Mouse (Mus musculus) forebrain, embryonic 15.5 days (tissue): ENCODE results near the gene Flt3l. TPM values are rescaled to one million over a fixed set of nuclear protein-coding genes. Genes with fewer than 3 reads are reported as not detected.

Experiments used
- ATAC-seq: fragments of 200-750 bp; cut with Nextera tagmentation; replicated peaks from 2 replicates; pipeline ENCODE4 v1.8.0; 2017; ENCODE audit warnings: mild to moderate bottlenecking, moderate TSS enrichment, moderate library complexity
- H3K27ac ChIP-seq: fragments of 300-500 bp; sonication (generic); replicated peaks from 2 replicates; pipeline ENCODE4 v1.5.1; 2015; ENCODE audit warnings: mild to moderate bottlenecking, inconsistent platforms
- H3K27me3 ChIP-seq: fragments of 300-500 bp; sonication (generic); 2 replicates; pipeline ENCODE4 v1.6.1; 2015; ENCODE audit warnings: inconsistent platforms
- H3K36me3 ChIP-seq: fragments of 300-500 bp; sonication (generic); 2 replicates; pipeline ENCODE4 v1.6.1; 2015; ENCODE audit warnings: mild to moderate bottlenecking, inconsistent platforms
- H3K4me1 ChIP-seq: fragments of 300-500 bp; sonication (generic); 2 replicates; pipeline ENCODE4 v1.6.1; 2015; ENCODE audit warnings: inconsistent platforms
- H3K4me2 ChIP-seq: fragments of 300-500 bp; sonication (generic); replicated peaks from 2 replicates; pipeline ENCODE4 v1.6.1; 2015; ENCODE audit warnings: mild to moderate bottlenecking, inconsistent platforms
- H3K4me3 ChIP-seq: fragments of 300-500 bp; sonication (generic); 2 replicates; pipeline ENCODE4 v1.5.1; 2015; ENCODE audit warnings: mild to moderate bottlenecking, inconsistent platforms
- H3K9ac ChIP-seq: fragments of 300-500 bp; sonication (generic); replicated peaks from 2 replicates; pipeline ENCODE4 v1.6.1; 2015; ENCODE audit warnings: mild to moderate bottlenecking, inconsistent platforms
- H3K9me3 ChIP-seq: fragments of 300-500 bp; sonication (generic); 2 replicates; pipeline ENCODE4 v1.6.1; 2016; ENCODE audit warnings: inconsistent platforms
- WGBS: fragments of 180-500 bp; shearing (Covaris S2); methylation state at CpG from one replicate; pipeline ENCODE4 v1.1.7; 2015; ENCODE audit warnings: mixed read lengths; 5-methylcytosine and 5-hydroxymethylcytosine counted together
- microRNA counts: library from miRNA; unstranded; fragments of <30 nt; microRNA quantifications from one replicate; lab custom pipeline; 2016
- microRNA-seq: library from miRNA; unstranded; fragments of <30 nt; microRNA quantifications from one replicate; pipeline ENCODE4, GENCODE M21; 2016
- polyA plus RNA-seq: library from polyadenylated mRNA; unstranded; fragments of >200 nt; fragmentation: Nextera tagmentation; extraction: Ambion mirVana; gene quantifications from 2 replicates; pipeline ENCODE4 v1.2.1, GENCODE M21; 2015

The Flt3l gene
- polyA plus RNA-seq, 1 experiment from 2014 or later = 2.1 TPM

DNA sequence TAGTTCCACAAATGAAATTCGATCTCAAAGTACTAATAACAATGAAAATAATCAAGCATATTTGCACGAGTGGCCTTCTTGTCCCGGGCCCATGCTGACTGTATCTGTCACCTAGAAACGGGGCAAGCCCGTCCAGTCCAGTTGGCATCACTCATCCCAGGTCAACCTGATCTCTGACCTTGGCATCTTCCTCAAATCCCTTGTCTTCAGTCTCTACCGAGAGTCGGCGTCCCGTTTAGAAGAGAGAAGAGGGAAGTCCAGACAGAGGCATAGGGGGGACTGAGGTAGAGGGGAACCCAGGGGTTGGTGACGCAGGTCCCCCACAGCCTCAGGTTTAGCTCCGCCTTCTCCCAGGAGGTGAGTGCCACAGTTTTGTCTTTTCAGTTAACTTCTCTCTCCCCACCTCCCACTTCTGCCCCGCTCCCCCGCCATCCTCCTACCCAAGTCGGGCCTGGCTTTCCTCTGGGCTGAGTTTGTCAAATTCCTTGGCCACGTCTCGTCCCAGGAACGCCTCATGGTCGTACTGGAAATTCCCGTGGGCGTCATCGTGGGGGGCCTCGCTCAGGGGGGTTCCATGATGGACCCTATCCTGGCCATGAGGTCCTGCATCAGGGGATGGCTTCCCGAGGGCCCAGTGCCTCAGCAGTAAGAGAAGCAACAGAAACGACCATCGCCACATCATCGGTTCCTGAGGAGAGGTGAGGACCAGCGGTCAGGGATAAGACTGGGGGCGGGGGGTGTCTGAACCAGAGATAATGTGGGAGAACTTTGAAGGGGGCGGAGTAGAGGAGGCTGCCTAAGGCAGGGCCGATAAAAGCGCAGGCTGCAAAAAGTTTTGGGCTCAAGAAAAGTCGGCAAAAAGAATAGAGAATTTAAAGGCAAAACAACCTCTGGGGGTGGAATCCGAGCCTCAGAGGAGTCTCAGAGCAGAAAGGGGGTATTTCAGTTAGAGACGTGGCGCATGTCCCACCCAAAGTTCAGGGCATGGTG, 44.9 kb downstream of the Flt3l start:
- peak overlapping the region; percentile 43 for H3K4me3 ChIP-seq
- H3K9me3 ChIP-seq = no peaks in the 10 kb centered on the region
- H3K4me2 ChIP-seq = peak overlapping the region; percentile 51
- WGBS = 15% methylated on average over 35 of the region's 35 CpGs
- ATAC-seq = peak; percentile 41; the same call in 1 of the 2 replicates
- H3K9ac ChIP-seq = peak overlapping the region; percentile 40
- H3K4me1 ChIP-seq = peaks cover 13% of the 10 kb centered on the region
- no peak overlapping the region for H3K27ac ChIP-seq
- H3K36me3 ChIP-seq = no peaks in the 10 kb centered on the region; the same call in 1 of the 2 replicates
- no peaks in the 10 kb centered on the region for H3K27me3 ChIP-seq

DNA sequence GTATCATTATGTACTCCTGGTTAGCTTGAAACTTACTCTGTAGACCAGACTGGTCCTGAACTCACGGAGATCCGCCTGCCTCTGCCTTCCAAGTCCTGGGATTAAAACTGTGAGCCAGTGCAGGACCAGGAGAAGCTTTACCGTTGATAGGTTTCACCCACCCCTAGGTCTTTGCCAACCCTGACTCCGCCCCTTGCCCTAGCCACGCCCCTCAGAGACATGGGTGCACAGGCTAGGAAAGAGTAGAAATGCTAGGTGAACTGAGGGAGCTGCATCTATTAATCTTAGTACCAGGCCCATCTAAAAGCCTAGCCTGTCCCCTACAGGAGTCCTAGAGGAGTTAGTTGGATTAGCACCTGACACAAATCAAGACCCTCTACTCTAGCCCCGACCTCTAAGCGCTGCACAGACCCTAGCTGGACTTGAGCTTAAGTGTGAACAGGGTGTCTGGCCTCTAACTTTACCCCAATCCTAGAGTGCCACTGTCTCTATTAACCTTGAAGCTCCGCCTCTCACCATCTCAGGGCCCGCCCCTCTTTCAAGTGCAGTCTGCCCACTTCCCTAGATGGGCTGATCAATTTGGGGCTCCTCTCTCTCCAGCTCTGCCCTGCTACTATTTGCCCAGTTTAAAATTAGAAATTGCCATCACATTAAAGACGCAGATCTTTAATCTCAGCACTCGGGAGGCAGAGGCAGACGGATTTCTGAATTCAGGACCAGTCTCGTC, 45.8 kb downstream of the Flt3l start:
- no peak for ATAC-seq
- WGBS = 83% methylated on average over 13 of the region's 13 CpGs
- Histone ChIP-seq H3K27ac (no peak overlapping the region), H3K4me3 (no peak overlapping the region), H3K4me2 (no peak overlapping the region; the same call in 1 of the 2 replicates), H3K36me3 (peaks cover 5% of the 10 kb centered on the region; the same call in 1 of the 2 replicates), H3K27me3 (no peaks in the 10 kb centered on the region), H3K9ac (no peak overlapping the region), H3K4me1 (peaks cover 13% of the 10 kb centered on the region), H3K9me3 (no peaks in the 10 kb centered on the region)

DNA sequence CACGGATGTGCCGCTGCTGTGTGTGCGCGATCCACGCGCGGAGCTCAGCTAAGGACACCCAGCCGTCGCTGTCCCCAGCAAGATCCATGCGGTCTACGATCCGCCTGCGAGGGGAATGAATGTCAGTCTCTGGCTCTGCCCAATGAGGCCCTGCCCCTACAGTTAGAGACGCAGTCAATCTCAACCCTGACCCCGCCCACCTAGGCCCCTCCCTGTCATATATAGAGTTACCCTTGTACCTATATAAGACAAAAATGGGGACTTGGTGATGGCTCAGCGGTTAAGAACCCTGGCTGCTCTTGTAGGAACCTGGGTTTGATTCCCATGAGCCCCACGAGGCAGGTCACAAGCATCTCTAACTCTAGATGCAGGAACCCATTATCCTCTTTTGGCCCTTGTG, 47.6 kb downstream of the Flt3l start:
- Histone ChIP-seq H3K36me3 (peaks cover 5% of the 10 kb centered on the region; the same call in 1 of the 2 replicates), H3K4me2 (no peak overlapping the region), H3K4me1 (peaks cover 13% of the 10 kb centered on the region), H3K27me3 (no peaks in the 10 kb centered on the region), H3K4me3 (no peak overlapping the region), H3K27ac (no peak overlapping the region), H3K9me3 (no peaks in the 10 kb centered on the region), H3K9ac (no peak overlapping the region)
- ATAC-seq = no peak
- 96% methylated on average over 17 of the region's 17 CpGs for WGBS

DNA sequence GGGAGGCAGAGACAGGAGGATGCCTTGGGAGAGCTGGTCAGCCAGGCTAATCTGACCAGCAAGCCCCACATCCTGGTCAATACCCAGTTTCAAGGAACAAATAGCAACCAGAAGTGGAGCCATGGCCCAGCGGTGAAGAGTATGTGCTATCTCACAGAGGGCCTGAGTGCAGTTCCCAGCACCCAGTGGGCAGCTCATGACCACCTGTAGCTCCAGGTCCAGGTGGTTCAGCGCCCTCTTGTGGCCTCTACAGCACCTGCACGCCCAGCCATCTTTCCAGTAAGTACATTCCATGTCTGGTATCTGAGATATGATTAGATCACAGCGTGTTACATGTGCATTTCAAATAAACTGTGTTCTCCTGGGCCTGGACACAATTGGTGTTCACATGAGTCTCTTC, 50.1 kb downstream of the Flt3l start:
- Histone ChIP-seq H3K4me3 (no peak overlapping the region), H3K36me3 (peaks cover 8% of the 10 kb centered on the region; the same call in 1 of the 2 replicates), H3K27me3 (no peaks in the 10 kb centered on the region), H3K27ac (no peak overlapping the region), H3K4me1 (peaks cover 2% of the 10 kb centered on the region; the same call in 1 of the 2 replicates), H3K9ac (no peak overlapping the region), H3K4me2 (no peak overlapping the region), H3K9me3 (no peaks in the 10 kb centered on the region)
- ATAC-seq = no peak
- 78% methylated on average over 4 of the region's 4 CpGs for WGBS

DNA sequence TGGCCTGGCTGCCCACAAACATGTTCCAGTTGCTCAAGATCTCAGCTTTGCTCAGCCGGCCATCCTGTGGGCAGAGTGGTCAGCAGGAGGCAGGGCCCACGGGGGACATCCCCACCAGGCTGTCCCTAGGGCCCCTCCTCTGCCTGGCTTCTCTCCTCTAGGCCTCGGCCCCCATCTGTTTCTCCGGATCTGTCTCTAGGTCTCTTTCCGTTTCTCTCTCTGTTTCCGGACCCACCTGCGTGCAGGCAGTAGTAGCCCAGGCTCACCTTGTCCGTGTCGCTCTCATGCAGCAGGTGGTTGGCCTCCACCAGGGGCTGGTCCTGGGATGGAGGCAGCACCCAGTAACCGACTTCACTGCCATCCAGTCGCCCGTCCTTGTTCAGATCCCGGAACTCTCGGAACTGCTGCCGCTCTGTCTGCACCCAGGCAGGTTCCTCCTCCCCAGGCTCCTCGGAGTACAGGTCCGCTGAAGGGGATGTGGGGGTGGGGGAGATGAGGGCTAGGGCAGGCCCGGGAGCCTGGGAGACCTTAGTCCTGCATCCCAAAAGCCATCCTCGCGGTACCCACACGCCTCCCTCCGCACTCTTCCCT, 52.8 kb downstream of the Flt3l start:
- Histone ChIP-seq H3K9ac (no peak overlapping the region), H3K36me3 (peaks cover 8% of the 10 kb centered on the region; the same call in 1 of the 2 replicates), H3K9me3 (no peaks in the 10 kb centered on the region), H3K27ac (no peak overlapping the region), H3K4me1 (peaks cover 2% of the 10 kb centered on the region; the same call in 1 of the 2 replicates), H3K27me3 (no peaks in the 10 kb centered on the region), H3K4me3 (no peak overlapping the region), H3K4me2 (no peak overlapping the region)
- no peak for ATAC-seq
- 82% methylated on average over 22 of the region's 22 CpGs for WGBS

DNA sequence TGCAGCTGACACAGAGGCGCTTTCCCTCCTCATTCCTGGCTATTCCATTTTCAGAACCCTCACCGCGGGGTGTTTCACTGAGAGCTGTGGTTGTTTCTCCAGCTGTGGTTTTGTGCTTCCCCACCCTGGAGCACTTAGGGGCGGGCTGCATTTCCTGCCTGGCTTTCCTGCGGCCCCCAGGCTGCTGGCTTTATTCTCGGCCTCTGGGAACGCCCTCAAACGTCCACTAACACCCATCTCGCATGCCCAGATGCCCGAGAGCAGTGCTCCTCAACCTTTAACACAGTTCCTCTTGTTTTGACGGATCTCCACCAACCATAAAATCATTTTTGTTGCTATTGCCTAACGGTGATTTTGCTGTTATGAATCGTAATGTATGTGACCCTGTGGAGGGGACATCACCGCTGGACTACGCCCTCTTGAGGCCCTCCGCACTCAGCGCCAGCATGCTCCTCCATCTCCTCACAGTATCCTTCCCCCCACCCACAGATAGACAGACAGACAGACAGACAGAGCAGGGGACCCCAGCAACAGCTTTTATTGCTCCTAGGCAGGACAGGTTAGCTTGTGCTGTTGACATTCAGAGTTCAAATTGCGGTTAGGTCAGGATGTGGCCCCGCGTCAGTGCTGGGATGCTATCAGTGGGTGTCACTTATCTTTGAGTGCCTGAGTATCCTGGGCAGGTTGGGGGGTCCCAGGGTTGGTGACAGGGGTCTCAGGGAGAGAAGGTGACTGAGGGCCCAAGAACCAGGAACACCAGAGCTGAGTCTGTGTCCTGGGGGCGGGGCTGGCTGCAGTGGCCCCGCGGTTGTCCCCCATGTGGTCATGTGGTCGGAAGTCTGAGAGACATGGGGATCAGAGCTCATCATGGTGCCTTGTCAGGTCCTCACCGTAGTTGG, 53.6 kb downstream of the Flt3l start:
- no peak overlapping the region for H3K4me2 ChIP-seq
- no peak for ATAC-seq
- no peak overlapping the region for H3K4me3 ChIP-seq
- peaks cover 11% of the 10 kb centered on the region for H3K36me3 ChIP-seq
- no peak overlapping the region for H3K9ac ChIP-seq
- 76% methylated on average over 25 of the region's 25 CpGs for WGBS
- no peaks in the 10 kb centered on the region for H3K27me3 ChIP-seq
- no peaks in the 10 kb centered on the region for H3K9me3 ChIP-seq
- H3K4me1 ChIP-seq = peaks cover 2% of the 10 kb centered on the region; the same call in 1 of the 2 replicates
- H3K27ac ChIP-seq = no peak overlapping the region

DNA sequence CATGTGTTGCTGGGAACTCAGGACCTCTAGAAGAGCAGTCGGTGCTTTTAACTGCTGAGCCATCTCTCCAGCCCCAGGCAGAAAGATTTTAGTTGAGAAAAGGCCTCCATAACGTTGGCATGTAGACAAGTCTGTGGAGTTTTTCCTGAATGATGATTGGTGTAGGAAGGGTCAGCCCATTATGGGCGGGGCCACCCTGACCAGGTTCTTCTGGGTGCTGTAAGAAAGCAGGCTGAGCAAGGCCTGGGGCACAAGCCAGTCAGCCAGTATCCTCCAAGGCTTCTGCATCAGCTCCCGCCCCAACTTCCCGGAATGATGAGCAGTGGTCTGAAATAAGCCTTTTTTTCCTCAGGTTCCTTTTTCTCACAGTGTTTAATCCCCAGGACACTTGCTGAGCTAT, 55.2 kb downstream of the Flt3l start:
- Histone ChIP-seq H3K9me3 (no peaks in the 10 kb centered on the region), H3K36me3 (peaks cover 19% of the 10 kb centered on the region), H3K27me3 (no peaks in the 10 kb centered on the region), H3K4me3 (no peak overlapping the region), H3K4me2 (no peak overlapping the region), H3K27ac (no peak overlapping the region), H3K9ac (no peak overlapping the region), H3K4me1 (peaks cover 2% of the 10 kb centered on the region; the same call in 1 of the 2 replicates)
- ATAC-seq = no peak
- WGBS = 42% methylated on average over 5 of the region's 5 CpGs

DNA sequence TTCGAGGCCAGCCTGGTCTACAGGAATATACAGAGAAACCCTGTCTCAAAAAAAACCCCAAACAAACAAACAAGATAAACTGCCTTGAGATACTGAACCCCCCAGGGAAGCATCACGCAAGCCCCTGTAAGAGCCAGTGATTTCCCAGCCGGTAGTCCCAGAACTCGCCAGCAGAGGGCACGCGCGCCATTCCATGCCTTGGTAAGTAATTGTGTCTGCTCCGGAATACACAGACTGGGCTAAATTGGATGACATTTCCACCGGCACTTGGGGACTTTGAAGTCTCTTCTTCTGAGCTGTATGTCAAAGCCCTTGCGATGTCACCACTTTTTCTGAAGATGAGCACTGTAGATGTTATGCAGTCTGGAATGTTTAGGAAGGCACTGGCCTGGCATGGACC, 56.4 kb downstream of the Flt3l start:
- Histone ChIP-seq H3K36me3 (peaks cover 24% of the 10 kb centered on the region), H3K27me3 (no peaks in the 10 kb centered on the region), H3K9ac (no peak overlapping the region), H3K9me3 (no peaks in the 10 kb centered on the region), H3K4me1 (peaks cover 2% of the 10 kb centered on the region; the same call in 1 of the 2 replicates), H3K27ac (no peak overlapping the region; the same call in 1 of the 2 replicates), H3K4me3 (no peak overlapping the region), H3K4me2 (no peak overlapping the region)
- peak; percentile 63 for ATAC-seq
- WGBS = 1% methylated on average over 10 of the region's 10 CpGs

MicroRNAs encoded within 50 kb of the gene (microRNA counts, 519-probe panel; counts per million panel counts)
- 2,820 counts per million, percentile 66 among the panel's probes with 10 or more counts for microRNA mmu-miR-150 (lab: Ali Mortazavi, UCI)

Small RNA genes within 50 kb of the gene (microRNA-seq; reads per million reads assigned to microRNA genes)
- gene Mir150 (42.2 reads per million, percentile 41 among the genes with 10 or more reads in this experiment), gene Mir5121 (7.7 reads per million, percentile 23 among the genes with 10 or more reads in this experiment), gene Mir7055 (not detected)

Other genes starting within 250 kb of the Flt3l start
- gene Med25, start 243.7 kb downstream of the Flt3l start, polyA plus RNA-seq = 164 and 166 TPM in 2 replicates
- 20.6 and 22.1 TPM in 2 replicates for gene Fuz, start 240.4 kb downstream of the Flt3l start, polyA plus RNA-seq
- 105 and 107 TPM in 2 replicates for gene Ap2a1, start 206.9 kb downstream of the Flt3l start, polyA plus RNA-seq
- not detected in 2 replicates for gene Tsks, start 193.2 kb downstream of the Flt3l start, polyA plus RNA-seq
- gene Cpt1c, start 161.6 kb downstream of the Flt3l start, polyA plus RNA-seq = 48.2 and 51.6 TPM in 2 replicates
- gene Prmt1, start 149.9 kb downstream of the Flt3l start, polyA plus RNA-seq = 703 and 728 TPM in 2 replicates
- gene Irf3, start 138.8 kb downstream of the Flt3l start, polyA plus RNA-seq = 62.6 and 66.6 TPM in 2 replicates
- gene Bcl2l12, start 137.7 kb downstream of the Flt3l start, polyA plus RNA-seq = 19.2 and 21.8 TPM in 2 replicates
- gene Scaf1, start 120.1 kb downstream of the Flt3l start, polyA plus RNA-seq = 42.8 and 47.1 TPM in 2 replicates
- 10.4 and 11.5 TPM in 2 replicates for gene Rras, start 118.5 kb downstream of the Flt3l start, polyA plus RNA-seq
- gene Prr12, start 83.6 kb downstream of the Flt3l start, polyA plus RNA-seq = 16.0 and 16.1 TPM in 2 replicates
- 62.4 and 63.9 TPM in 2 replicates for gene Nosip, start 74.0 kb downstream of the Flt3l start, polyA plus RNA-seq
- 12.6 and 15.3 TPM in 2 replicates for gene Prrg2, start 73.8 kb downstream of the Flt3l start, polyA plus RNA-seq
- gene Rcn3, start 44.2 kb downstream of the Flt3l start, polyA plus RNA-seq = 49.6 and 54.4 TPM in 2 replicates
- gene Fcgrt, start 32.6 kb downstream of the Flt3l start, polyA plus RNA-seq = 16.6 and 17.8 TPM in 2 replicates
- gene Rps11, start 12.0 kb downstream of the Flt3l start, polyA plus RNA-seq = 982 and 1,055 TPM in 2 replicates
- 890 and 969 TPM in 2 replicates for gene Rpl13a, start 7.7 kb downstream of the Flt3l start, polyA plus RNA-seq
- gene Gm45713, start 201 bp downstream of the Flt3l start, polyA plus RNA-seq = 0.15 TPM in 1 of 2 replicates, not detected in the other
- gene Pih1d1, start 17.9 kb upstream of the Flt3l start, polyA plus RNA-seq = 96.0 and 96.9 TPM in 2 replicates
- gene Aldh16a1, start 18.2 kb upstream of the Flt3l start, polyA plus RNA-seq = 25.6 and 30.8 TPM in 2 replicates
- 20.1 and 24.0 TPM in 2 replicates for gene Slc17a7, start 27.5 kb upstream of the Flt3l start, polyA plus RNA-seq
- not detected in 2 replicates for gene Gfy, start 43.1 kb upstream of the Flt3l start, polyA plus RNA-seq
- not detected in 2 replicates for gene Pth2, start 44.6 kb upstream of the Flt3l start, polyA plus RNA-seq
- gene Ccdc155, start 68.5 kb upstream of the Flt3l start, polyA plus RNA-seq = 0.74 and 0.75 TPM in 2 replicates
- 1.4 and 2.0 TPM in 2 replicates for gene Dkkl1, start 75.7 kb upstream of the Flt3l start, polyA plus RNA-seq
- gene Tead2, start 79.3 kb upstream of the Flt3l start, polyA plus RNA-seq = 92.8 and 106 TPM in 2 replicates
- gene Cd37, start 102.7 kb upstream of the Flt3l start, polyA plus RNA-seq = 1.3 and 1.6 TPM in 2 replicates
- gene Slc6a16, start 104.7 kb upstream of the Flt3l start, polyA plus RNA-seq = 0.17 and 0.20 TPM in 2 replicates
- not detected in 2 replicates for gene Slc6a21, start 141.1 kb upstream of the Flt3l start, polyA plus RNA-seq
- gene Trpm4, start 197.3 kb upstream of the Flt3l start, polyA plus RNA-seq = 9.3 and 11.0 TPM in 2 replicates
- 0.10 and 0.23 TPM in 2 replicates for gene Hrc, start 198.9 kb upstream of the Flt3l start, polyA plus RNA-seq
- 18.3 and 20.1 TPM in 2 replicates for gene Ppfia3, start 230.6 kb upstream of the Flt3l start, polyA plus RNA-seq
- gene Lin7b, start 234.2 kb upstream of the Flt3l start, polyA plus RNA-seq = 9.1 and 10.5 TPM in 2 replicates